Mouse (Mus musculus): ENCODE results near the gene Tat. TPM values are rescaled to one million over a fixed set of nuclear protein-coding genes. Genes with fewer than 3 reads are reported as not detected.

Tat gene
- total and polyA plus RNA-seq, 3 experiments: 0.22 TPM; not detected in 2

GRCm38 (mm10) chr8:109989151-109989550, 1.1 kb upstream of the Tat start:
- Histone ChIP-seq H3K27me3 (ENCODE audit: insufficient read depth, low read length) (0 out of 2 replicates have a peak, but pooled peaks cover 2% of the 10 kb centered on the region), H3K4me1 (ENCODE audit: insufficient read depth, low read depth, low read length) (no peaks in the 10 kb centered on the region), H3K9me3 (replicated peaks) (no peaks in the 10 kb centered on the region), H3K36me3 (replicated peaks) (no peaks in the 10 kb centered on the region), H3K4me3 (ENCODE audit: low read depth, low read length) (no peak overlapping the region)
- no peak for TF ChIP-seq TAL1 (conservative IDR thresholded peaks at IDR 0.05; ENCODE audit: low read depth, low read length)
- TF ChIP-seq POLR2AphosphoS5 (IDR thresholded peaks at IDR 0.05; ENCODE audit: insufficient replicate concordance, low read depth, low read length): no peak
- TF ChIP-seq GATA2 (IDR thresholded peaks at IDR 0.05; ENCODE audit: borderline replicate concordance, low read depth, low read length): no peak
- no peak for TF ChIP-seq CTCF (IDR thresholded peaks at IDR 0.05; ENCODE audit: low read depth, low read length)
- no peak for TF ChIP-seq GATA1 (IDR thresholded peaks at IDR 0.05; ENCODE audit: borderline replicate concordance, low read length)
- no peak for DNase-seq (ENCODE audit: low spot score)
- no peak for ATAC-seq (ENCODE audit: extremely low read depth, insufficient number of reproducible peaks, low FRiP score, poor library complexity, severe bottlenecking)

DNA sequence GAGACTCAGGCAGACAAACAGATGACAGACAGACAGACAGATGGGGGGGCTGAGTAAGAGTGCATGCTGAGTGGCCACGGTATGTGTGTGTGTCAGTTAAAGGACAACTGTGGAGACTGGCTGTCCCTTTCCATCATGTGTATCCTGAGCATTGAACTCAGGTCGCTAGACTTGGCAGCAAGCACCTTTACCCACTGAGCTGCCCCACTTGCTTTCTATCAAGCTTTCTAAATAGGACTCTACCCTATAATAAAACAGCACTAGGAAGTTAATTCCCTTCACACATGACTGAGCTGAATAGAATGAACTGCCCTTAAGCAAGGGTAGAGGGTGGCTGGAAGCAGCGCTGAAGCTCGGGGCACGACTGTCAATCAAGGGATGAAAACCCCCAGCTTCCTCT, 1.9 kb downstream of the Tat start:
- DNase-seq (ENCODE audit: low spot score) (no peak), ATAC-seq (ENCODE audit: extremely low read depth, insufficient number of reproducible peaks, low FRiP score, poor library complexity, severe bottlenecking) (no peak)
- Histone ChIP-seq H3K4me1 (ENCODE audit: insufficient read depth, low read depth, low read length) (no peaks in the 10 kb centered on the region), H3K27me3 (ENCODE audit: insufficient read depth, low read length) (no peaks in the 10 kb centered on the region), H3K36me3 (replicated peaks) (no peaks in the 10 kb centered on the region), H3K9me3 (replicated peaks) (no peaks in the 10 kb centered on the region), H3K4me3 (ENCODE audit: low read depth, low read length) (no peak overlapping the region)
- TF ChIP-seq GATA2 (IDR thresholded peaks at IDR 0.05; ENCODE audit: borderline replicate concordance, low read depth, low read length): no peak
- TF ChIP-seq CTCF (IDR thresholded peaks at IDR 0.05; ENCODE audit: low read depth, low read length): no peak
- TF ChIP-seq POLR2AphosphoS5 (IDR thresholded peaks at IDR 0.05; ENCODE audit: insufficient replicate concordance, low read depth, low read length): no peak
- no peak for TF ChIP-seq GATA1 (IDR thresholded peaks at IDR 0.05; ENCODE audit: borderline replicate concordance, low read length)

GRCm38 (mm10) chr8:109992951-109993350, 2.7 kb downstream of the Tat start:
- Histone ChIP-seq H3K9me3 (replicated peaks) (no peaks in the 10 kb centered on the region), H3K4me3 (ENCODE audit: low read depth, low read length) (no peak overlapping the region), H3K4me1 (ENCODE audit: insufficient read depth, low read depth, low read length) (no peaks in the 10 kb centered on the region), H3K36me3 (replicated peaks) (no peaks in the 10 kb centered on the region), H3K27me3 (ENCODE audit: insufficient read depth, low read length) (no peaks in the 10 kb centered on the region)
- TF ChIP-seq POLR2AphosphoS5 (IDR thresholded peaks at IDR 0.05; ENCODE audit: insufficient replicate concordance, low read depth, low read length): no peak
- no peak for TF ChIP-seq GATA1 (IDR thresholded peaks at IDR 0.05; ENCODE audit: borderline replicate concordance, low read length)
- no peak for TF ChIP-seq CTCF (IDR thresholded peaks at IDR 0.05; ENCODE audit: low read depth, low read length)
- TF ChIP-seq GATA2 (IDR thresholded peaks at IDR 0.05; ENCODE audit: borderline replicate concordance, low read depth, low read length): no peak
- TF ChIP-seq TAL1 (conservative IDR thresholded peaks at IDR 0.05; ENCODE audit: low read depth, low read length): no peak
- ATAC-seq (ENCODE audit: extremely low read depth, insufficient number of reproducible peaks, low FRiP score, poor library complexity, severe bottlenecking) (no peak), DNase-seq (ENCODE audit: low spot score) (no peak)

GRCm38 (mm10) chr8:109997381-109997780, 7.1 kb downstream of the Tat start:
- Histone ChIP-seq H3K4me1 (ENCODE audit: insufficient read depth, low read depth, low read length) (no peaks in the 10 kb centered on the region), H3K36me3 (replicated peaks) (no peaks in the 10 kb centered on the region), H3K9me3 (replicated peaks) (no peaks in the 10 kb centered on the region), H3K27me3 (ENCODE audit: insufficient read depth, low read length) (no peaks in the 10 kb centered on the region), H3K4me3 (ENCODE audit: low read depth, low read length) (no peak overlapping the region)
- TF ChIP-seq POLR2AphosphoS5 (IDR thresholded peaks at IDR 0.05; ENCODE audit: insufficient replicate concordance, low read depth, low read length) (no peak), GATA2 (IDR thresholded peaks at IDR 0.05; ENCODE audit: borderline replicate concordance, low read depth, low read length) (no peak), TAL1 (conservative IDR thresholded peaks at IDR 0.05; ENCODE audit: low read depth, low read length) (no peak), GATA1 (IDR thresholded peaks at IDR 0.05; ENCODE audit: borderline replicate concordance, low read length) (no peak), CTCF (IDR thresholded peaks at IDR 0.05; ENCODE audit: low read depth, low read length) (no peak)
- ATAC-seq (ENCODE audit: extremely low read depth, insufficient number of reproducible peaks, low FRiP score, poor library complexity, severe bottlenecking): no peak
- no peak for DNase-seq (ENCODE audit: low spot score)

GRCm38 (mm10) chr8:109998066-109998465, 7.8 kb downstream of the Tat start:
- Histone ChIP-seq H3K4me3 (ENCODE audit: low read depth, low read length) (no peak overlapping the region), H3K27me3 (ENCODE audit: insufficient read depth, low read length) (no peaks in the 10 kb centered on the region), H3K36me3 (replicated peaks) (no peaks in the 10 kb centered on the region), H3K4me1 (ENCODE audit: insufficient read depth, low read depth, low read length) (no peaks in the 10 kb centered on the region), H3K9me3 (replicated peaks) (no peaks in the 10 kb centered on the region)
- DNase-seq (ENCODE audit: low spot score) (no peak), ATAC-seq (ENCODE audit: extremely low read depth, insufficient number of reproducible peaks, low FRiP score, poor library complexity, severe bottlenecking) (no peak)
- no peak for TF ChIP-seq GATA1 (IDR thresholded peaks at IDR 0.05; ENCODE audit: borderline replicate concordance, low read length)
- TF ChIP-seq POLR2AphosphoS5 (IDR thresholded peaks at IDR 0.05; ENCODE audit: insufficient replicate concordance, low read depth, low read length): no peak
- no peak for TF ChIP-seq TAL1 (conservative IDR thresholded peaks at IDR 0.05; ENCODE audit: low read depth, low read length)
- TF ChIP-seq CTCF (IDR thresholded peaks at IDR 0.05; ENCODE audit: low read depth, low read length): no peak
- TF ChIP-seq GATA2 (IDR thresholded peaks at IDR 0.05; ENCODE audit: borderline replicate concordance, low read depth, low read length): no peak

GRCm38 (mm10) chr8:109999974-110000373, 9.7 kb downstream of the Tat start:
- H3K36me3 ChIP-seq (replicated peaks): no peaks in the 10 kb centered on the region
- H3K4me3 ChIP-seq (ENCODE audit: low read depth, low read length): no peak overlapping the region
- H3K4me1 ChIP-seq (ENCODE audit: insufficient read depth, low read depth, low read length): no peaks in the 10 kb centered on the region
- DNase-seq (ENCODE audit: low spot score) (no peak), ATAC-seq (ENCODE audit: extremely low read depth, insufficient number of reproducible peaks, low FRiP score, poor library complexity, severe bottlenecking) (no peak)
- no peak for TF ChIP-seq TAL1 (conservative IDR thresholded peaks at IDR 0.05; ENCODE audit: low read depth, low read length)
- no peak for TF ChIP-seq GATA2 (IDR thresholded peaks at IDR 0.05; ENCODE audit: borderline replicate concordance, low read depth, low read length)
- no peak for TF ChIP-seq CTCF (IDR thresholded peaks at IDR 0.05; ENCODE audit: low read depth, low read length)
- no peak for TF ChIP-seq POLR2AphosphoS5 (IDR thresholded peaks at IDR 0.05; ENCODE audit: insufficient replicate concordance, low read depth, low read length)
- TF ChIP-seq GATA1 (IDR thresholded peaks at IDR 0.05; ENCODE audit: borderline replicate concordance, low read length): no peak
- H3K27me3 ChIP-seq (ENCODE audit: insufficient read depth, low read length): no peaks in the 10 kb centered on the region
- H3K9me3 ChIP-seq (replicated peaks): no peaks in the 10 kb centered on the region
